Mouse (Mus musculus) liver, adult 2 months (tissue): ENCODE measurements around the gene Gm28372. TPM values are rescaled to one million over a fixed set of nuclear protein-coding genes. Genes with fewer than 3 reads are reported as not detected.
A peak's percentile ranks its signal among the peaks of the same experiment; 100 is the strongest.

Experiments
- DNase-seq: peaks from one replicate; pipeline ENCODE4 v3.0.0-alpha.2; 2011; ENCODE audit warnings: low read depth, low spot score; ENCODE audit errors: extremely low read depth
- H3K27ac ChIP-seq: fragments of 200-500 bp; replicated peaks from 2 replicates; pipeline ENCODE4 v1.5.1; 2012; ENCODE audit warnings: low read depth, mild to moderate bottlenecking, control low read depth, inconsistent platforms, low read length; ENCODE audit not compliant: insufficient read depth
- H3K27me3 ChIP-seq: fragments of 200-500 bp; 2 replicates; pipeline ENCODE4 v1.6.1; 2012; ENCODE audit warnings: mild to moderate bottlenecking, moderate library complexity, low read length, inconsistent platforms; ENCODE audit not compliant: control insufficient read depth, insufficient read depth
- H3K36me3 ChIP-seq: fragments of 200-500 bp; 2 replicates; pipeline ENCODE4 v1.6.1; 2012; ENCODE audit warnings: low read length, inconsistent platforms; ENCODE audit not compliant: control insufficient read depth, insufficient read depth
- H3K4me1 ChIP-seq: fragments of 200-500 bp; 2 replicates; pipeline ENCODE4 v1.6.1; 2011; ENCODE audit warnings: low read length; ENCODE audit not compliant: control insufficient read depth, insufficient read depth
- H3K4me3 ChIP-seq: fragments of 200-500 bp; 2 replicates; pipeline ENCODE4 v1.5.1; 2011; ENCODE audit warnings: low read depth, mild to moderate bottlenecking, control low read depth, low read length, moderate library complexity; ENCODE audit not compliant: insufficient read depth
- H3K79me2 ChIP-seq: fragments of 200-500 bp; 2 replicates; pipeline ENCODE4 v1.6.1; 2012; ENCODE audit warnings: inconsistent platforms, mild to moderate bottlenecking, low read length, moderate library complexity; ENCODE audit not compliant: control insufficient read depth, insufficient read depth
- H3K9ac ChIP-seq: fragments of 200-500 bp; 2 replicates; pipeline ENCODE4 v1.6.1; 2012; ENCODE audit warnings: low read depth, mild to moderate bottlenecking, control low read depth, inconsistent platforms, low read length
- CTCF ChIP-seq: fragments of 200-500 bp; IDR thresholded peaks from 2 replicates; pipeline ENCODE4 v1.5.1; 2011; ENCODE audit warnings: low read depth, low read length, control low read depth
- POLR2A ChIP-seq: fragments of 200-500 bp; IDR thresholded peaks from 2 replicates; pipeline ENCODE4 v1.6.1; 2011; ENCODE audit warnings: low read length, control low read depth; ENCODE audit not compliant: insufficient read depth; ENCODE audit errors: extremely low read depth
- WGBS: fragments of 180-500 bp; shearing (Covaris S2); methylation state at CpG from one replicate; pipeline ENCODE4 v1.1.7; 2018; 5-methylcytosine and 5-hydroxymethylcytosine counted together
- polyA plus RNA-seq: library from polyadenylated mRNA; depleted of rRNA; stranded (reverse); fragments of >200 nt; gene quantifications from 2 replicates; pipeline ENCODE4 v1.2.3, GENCODE M21; 2012
- total RNA-seq: library from RNA; depleted of rRNA; stranded (reverse); fragments of >200 nt; gene quantifications from 2 replicates; pipeline ENCODE4 v1.2.3, GENCODE M21; 2014

The Gm28372 gene
- total and polyA plus RNA-seq, 2 experiments: not detected

GRCm38 (mm10) chr2:130421781-130422620, 17.0 kb downstream of the Gm28372 start:
- H3K27me3 ChIP-seq: no peaks in the 10 kb centered on the region

GRCm38 (mm10) chr2:130423397-130424125, 18.5 kb downstream of the Gm28372 start:
- peak overlapping the region; percentile 84 for H3K4me3 ChIP-seq
- TF ChIP-seq CTCF: no peak
- TF ChIP-seq POLR2A: no peak
- H3K27ac ChIP-seq: peak overlapping the region; percentile 71
- peaks cover 4% of the 10 kb centered on the region for H3K36me3 ChIP-seq
- WGBS: 13% methylated on average over 49 of the region's 49 CpGs
- H3K4me1 ChIP-seq: peaks cover 5% of the 10 kb centered on the region
- peak overlapping the region; percentile 83 for H3K9ac ChIP-seq
- no peaks in the 10 kb centered on the region for H3K27me3 ChIP-seq
- peaks cover 3% of the 10 kb centered on the region; the same call in 1 of the 2 replicates for H3K79me2 ChIP-seq
- peak; percentile 54 for DNase-seq

More at GRCm38 (mm10) chr2:130421781-130422620, 17.0 kb downstream of the Gm28372 start:
- H3K9ac ChIP-seq: no peak overlapping the region
- peaks cover 3% of the 10 kb centered on the region; the same call in 1 of the 2 replicates for H3K79me2 ChIP-seq
- WGBS: 97% methylated on average over 26 of the region's 26 CpGs
- peaks cover 4% of the 10 kb centered on the region for H3K36me3 ChIP-seq
- TF ChIP-seq CTCF (no peak), POLR2A (no peak)
- H3K4me1 ChIP-seq: peaks cover 5% of the 10 kb centered on the region
- no peak for DNase-seq
- no peak overlapping the region for H3K27ac ChIP-seq
- H3K4me3 ChIP-seq: no peak overlapping the region

DNA sequence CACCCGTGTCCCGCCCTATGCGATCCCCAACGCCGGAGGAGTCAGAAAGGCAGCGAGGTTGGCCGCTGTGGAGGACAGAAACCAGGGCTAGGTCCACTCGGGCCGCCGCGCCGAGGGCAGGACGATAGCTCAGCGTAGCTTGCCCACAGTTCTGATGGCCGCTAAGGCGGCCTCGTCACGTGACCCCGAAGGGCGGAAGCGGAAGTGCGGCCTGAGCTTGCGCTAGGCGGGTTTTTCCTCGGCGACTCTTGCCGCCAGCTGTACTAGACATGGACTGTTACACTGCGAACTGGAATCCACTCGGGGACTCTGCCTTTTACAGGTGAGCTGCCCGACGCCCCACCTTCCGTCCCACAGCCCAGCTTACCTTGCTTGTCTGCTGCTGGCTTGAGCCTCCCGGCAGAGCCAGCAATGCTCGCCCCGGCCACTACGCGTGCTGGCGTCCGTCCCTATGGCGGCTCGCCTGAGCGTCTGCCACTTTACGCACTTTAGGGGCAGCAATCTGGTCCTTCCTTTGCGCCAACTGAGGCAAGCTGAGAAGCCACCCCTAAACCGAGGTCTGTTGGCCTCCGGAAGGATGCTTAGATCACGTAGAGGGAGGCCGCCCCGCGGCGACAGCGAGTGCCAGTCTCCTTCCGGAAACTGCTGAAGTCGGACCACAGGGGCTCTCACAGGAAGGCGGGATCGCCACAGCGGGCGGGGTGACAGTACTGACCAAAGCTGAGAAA, 19.3 kb downstream of the Gm28372 start, which contains the start of the genes Vps16 and Pced1a:
Vps16 (plus strand) TSS at position 214 of the 728 bp plus-strand sequence.
Pced1a (minus strand) TSS at position 576 of the 728 bp plus-strand sequence.
- H3K27me3 ChIP-seq: no peaks in the 10 kb centered on the region
- under 1% methylated on average over 58 of the region's 58 CpGs for WGBS
- H3K36me3 ChIP-seq: no peaks in the 10 kb centered on the region
- peaks cover 3% of the 10 kb centered on the region; the same call in 1 of the 2 replicates for H3K79me2 ChIP-seq
- DNase-seq: peak; percentile 79
- H3K4me1 ChIP-seq: peaks cover 5% of the 10 kb centered on the region
- H3K9ac ChIP-seq: peak within 1 kb of the TSS; percentile 83
- H3K4me3 ChIP-seq: peak within 1 kb of the TSS; percentile 84
- peak within 1 kb of the TSS; percentile 71 for H3K27ac ChIP-seq
- TF ChIP-seq POLR2A (peak; percentile 55), CTCF (peak; percentile 70)

DNA sequence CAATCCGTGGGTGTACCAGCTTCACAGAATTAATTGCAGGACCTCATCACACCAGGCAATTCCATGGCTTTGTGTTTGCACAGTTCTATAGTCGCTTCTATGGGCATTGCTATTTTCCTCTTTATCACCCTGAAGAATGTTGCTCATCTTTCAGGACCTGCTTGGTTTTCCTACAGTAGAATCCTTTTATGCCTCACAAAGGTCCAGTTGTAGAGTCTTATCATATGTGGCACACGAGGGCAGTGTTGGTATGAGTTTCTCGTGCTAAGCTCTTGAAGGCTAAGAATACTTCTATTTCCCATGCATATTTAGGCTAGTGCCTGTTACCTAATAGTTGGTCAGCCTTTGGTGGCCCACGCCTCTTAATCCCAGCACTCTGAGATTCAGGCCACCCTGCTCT, 20.1 kb downstream of the Gm28372 start:
- peak overlapping the region; percentile 82 for H3K9ac ChIP-seq
- TF ChIP-seq CTCF: no peak
- no peak for TF ChIP-seq POLR2A
- no peak for DNase-seq
- peaks cover 3% of the 10 kb centered on the region; the same call in 1 of the 2 replicates for H3K79me2 ChIP-seq
- peaks cover 5% of the 10 kb centered on the region for H3K4me1 ChIP-seq
- H3K27me3 ChIP-seq: no peaks in the 10 kb centered on the region
- 38% methylated on average over 5 of the region's 5 CpGs for WGBS
- peak overlapping the region; percentile 84; the same call in 1 of the 2 replicates for H3K4me3 ChIP-seq
- no peak overlapping the region for H3K27ac ChIP-seq
- no peaks in the 10 kb centered on the region for H3K36me3 ChIP-seq

DNA sequence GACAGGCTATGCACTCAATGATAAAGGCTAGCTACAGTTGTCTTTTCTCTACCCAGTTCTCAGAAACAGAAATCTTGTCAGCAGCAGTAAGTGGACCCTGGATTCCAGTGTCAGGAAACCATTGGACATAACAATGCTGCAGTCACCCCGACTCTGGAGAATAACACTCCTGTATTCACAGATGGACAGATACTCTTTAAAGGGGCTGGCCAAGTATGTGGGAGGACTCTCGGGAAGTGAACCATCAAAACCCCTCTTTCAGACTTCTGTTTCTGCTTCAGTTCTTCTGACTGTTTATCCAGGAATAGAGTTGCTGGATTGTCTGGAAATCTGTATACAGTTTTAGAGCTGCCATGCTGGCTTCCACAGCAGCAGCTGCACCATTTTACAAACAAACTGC, 24.8 kb downstream of the Gm28372 start:
- peaks cover 8% of the 10 kb centered on the region; the same call in 1 of the 2 replicates for H3K79me2 ChIP-seq
- H3K27me3 ChIP-seq: no peaks in the 10 kb centered on the region
- no peak overlapping the region for H3K9ac ChIP-seq
- H3K4me3 ChIP-seq: no peak overlapping the region
- H3K4me1 ChIP-seq: no peaks in the 10 kb centered on the region
- no peak for TF ChIP-seq POLR2A
- TF ChIP-seq CTCF: no peak
- H3K36me3 ChIP-seq: no peaks in the 10 kb centered on the region
- WGBS: 77% methylated on average over 2 of the region's 2 CpGs
- no peak for DNase-seq
- no peak overlapping the region for H3K27ac ChIP-seq
